Comparison of ENCODE assay signal across 13 mouse cellular contexts in genomic region chr13:45904456-45904855, GRCm38 (mm10).
DNase-seq lines count a peak whose midpoint lies in the region; ATAC-seq lines count a peak whose summit lies in the region.
"Had no signal": no experiment of that assay in that cellular context is flagged by ENCODE, and none has a peak within 500 bp of the region (broad histone marks: within the 10 kb centered on the region; RNA-seq: fewer than 3 reads in every experiment).

No protein-coding gene starts in this region.

- H3K4me3 ChIP-seq in heart, embryonic 13.5 days, result no peak overlapping the region
- H3K4me3 ChIP-seq in heart, embryonic 12.5 days, result no peak overlapping the region
- H3K4me3 ChIP-seq in neural tube, embryonic 15.5 days (replicated peaks), result no peak overlapping the region
- H3K4me3 ChIP-seq in liver, embryonic 13.5 days (replicated peaks), result no peak overlapping the region
- H3K4me3 ChIP-seq: hindbrain, embryonic 15.5 days had no signal

- H3K36me3 ChIP-seq in heart, embryonic 13.5 days, result 0 out of 2 replicates have a peak, but pooled peaks cover 3% of the 10 kb centered on the region
- no peaks in the 10 kb centered on the region for H3K36me3 ChIP-seq in heart, embryonic 12.5 days
- no peaks in the 10 kb centered on the region for H3K36me3 ChIP-seq in neural tube, embryonic 15.5 days
- H3K36me3 ChIP-seq in liver, embryonic 13.5 days, result no peaks in the 10 kb centered on the region
- H3K36me3 ChIP-seq: hindbrain, embryonic 15.5 days had no signal

- peaks cover 58% of the 10 kb centered on the region for H3K4me1 ChIP-seq in heart, embryonic 13.5 days
- H3K4me1 ChIP-seq in heart, embryonic 12.5 days (replicated peaks), result peaks cover 47% of the 10 kb centered on the region
- peaks cover 20% of the 10 kb centered on the region for H3K4me1 ChIP-seq in neural tube, embryonic 15.5 days
- H3K4me1 ChIP-seq in liver, embryonic 13.5 days (replicated peaks), result peaks cover 58% of the 10 kb centered on the region

- peak overlapping the region; percentile 6; the same call in 1 of the 2 replicates for H3K27ac ChIP-seq in heart, embryonic 13.5 days (replicated peaks)
- no peak overlapping the region for H3K27ac ChIP-seq in heart, embryonic 12.5 days (ENCODE audit: poor library complexity, severe bottlenecking)
- H3K27ac ChIP-seq in neural tube, embryonic 15.5 days (replicated peaks), result peak overlapping the region; percentile 45; the same call in 1 of the 2 replicates
- H3K27ac ChIP-seq in liver, embryonic 13.5 days, result peak overlapping the region; percentile 87
- H3K27ac ChIP-seq: hindbrain, embryonic 15.5 days had no signal

- WGBS in heart, embryonic 13.5 days, result 62% methylated on average over 4 of the region's 4 CpGs
- 60% methylated on average over 4 of the region's 4 CpGs for WGBS in heart, embryonic 12.5 days
- 72% methylated on average over 4 of the region's 4 CpGs for WGBS in neural tube, embryonic 15.5 days
- WGBS in liver, embryonic 13.5 days (ENCODE audit: insufficient replicate concordance), result 8% methylated on average over 4 of the region's 4 CpGs

- no peaks in the 10 kb centered on the region for H3K27me3 ChIP-seq in heart, embryonic 13.5 days (replicated peaks)
- no peaks in the 10 kb centered on the region for H3K27me3 ChIP-seq in heart, embryonic 12.5 days (replicated peaks)
- no peaks in the 10 kb centered on the region for H3K27me3 ChIP-seq in neural tube, embryonic 15.5 days (replicated peaks)
- H3K27me3 ChIP-seq in liver, embryonic 13.5 days, result no peaks in the 10 kb centered on the region
- H3K27me3 ChIP-seq: hindbrain, embryonic 15.5 days had no signal

- no peak overlapping the region for H3K4me2 ChIP-seq in heart, embryonic 13.5 days
- no peak overlapping the region for H3K4me2 ChIP-seq in heart, embryonic 12.5 days
- peak overlapping the region; percentile 1; the same call in 1 of the 2 replicates for H3K4me2 ChIP-seq in neural tube, embryonic 15.5 days
- H3K4me2 ChIP-seq in liver, embryonic 13.5 days, result peak overlapping the region; percentile 55
- H3K4me2 ChIP-seq: hindbrain, embryonic 15.5 days had no signal

- H3K9ac ChIP-seq in heart, embryonic 13.5 days, result no peak overlapping the region
- no peak overlapping the region for H3K9ac ChIP-seq in heart, embryonic 12.5 days
- H3K9ac ChIP-seq in neural tube, embryonic 15.5 days (replicated peaks), result no peak overlapping the region
- no peak overlapping the region; the same call in 1 of the 2 replicates for H3K9ac ChIP-seq in liver, embryonic 13.5 days
- H3K9ac ChIP-seq: hindbrain, embryonic 15.5 days had no signal

- H3K9me3 ChIP-seq in heart, embryonic 13.5 days, result no peaks in the 10 kb centered on the region
- H3K9me3 ChIP-seq in heart, embryonic 12.5 days (replicated peaks), result no peaks in the 10 kb centered on the region
- H3K9me3 ChIP-seq in neural tube, embryonic 15.5 days (replicated peaks), result no peaks in the 10 kb centered on the region
- H3K9me3 ChIP-seq in liver, embryonic 13.5 days (replicated peaks), result no peaks in the 10 kb centered on the region
- H3K9me3 ChIP-seq: hindbrain, embryonic 15.5 days had no signal

- no peak for DNase-seq in neural tube, embryonic 10.5 days (ENCODE audit: extremely low spot score, low spot score)
- DNase-seq in liver, embryonic 13.5 days, result no peak
- DNase-seq in thymus, postnatal 4 days, result no peak
- DNase-seq in cerebellum, postnatal 25 days, result no peak
- no peak for DNase-seq in retina, embryonic 14.5 days (ENCODE audit: low spot score)
- DNase-seq: cerebellum, adult 9-10 months; gastrocnemius, postnatal 36 days; right cerebral cortex, postnatal 25 days had no signal

- no peak for ATAC-seq in heart, embryonic 13.5 days (ENCODE audit: extremely low read depth, insufficient number of reproducible peaks, low FRiP score, low TSS enrichment)
- no peak for ATAC-seq in heart, embryonic 12.5 days (ENCODE audit: insufficient number of reproducible peaks, low FRiP score)
- ATAC-seq in neural tube, embryonic 15.5 days (ENCODE audit: low FRiP score), result no peak
- ATAC-seq in liver, embryonic 13.5 days (ENCODE audit: low read depth), result no peak
- ATAC-seq: lung, postnatal 0 days had no signal

Comparison
In these comparisons a context has a peak if more than half of its experiments do, and no peak if none do; other contexts are left out.
1. H3K4me2 ChIP-seq: peak in neural tube, embryonic 15.5 days (single experiment) and liver, embryonic 13.5 days (single experiment); none in heart, embryonic 13.5 days (single experiment) and heart, embryonic 12.5 days (single experiment).